In the genomic region with DNA sequence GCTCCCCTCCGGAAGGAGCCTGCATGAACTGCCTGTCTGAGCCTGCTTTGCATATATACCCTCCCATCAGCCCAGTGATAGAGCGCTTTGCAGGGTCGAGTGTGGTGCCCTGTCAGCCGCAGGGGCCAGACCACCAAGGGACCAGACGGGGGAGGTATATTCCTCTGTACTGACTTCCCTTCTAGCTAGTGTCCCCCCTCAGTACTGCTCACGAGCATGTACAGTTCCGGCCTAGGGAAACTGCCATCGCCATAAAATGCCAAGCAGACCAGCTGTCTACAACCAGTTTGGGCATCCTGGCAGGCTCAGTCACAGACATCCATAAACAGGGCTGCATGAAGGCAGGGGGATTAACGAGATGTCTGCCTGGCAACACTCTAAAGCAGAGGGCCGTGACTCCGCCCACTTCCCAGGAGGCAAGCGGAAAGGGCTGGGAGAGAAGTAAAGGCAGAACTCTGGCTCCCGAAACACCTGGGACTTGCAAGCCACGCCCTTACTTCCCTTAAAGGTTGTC, we compare ENCODE assay signal across 8 mouse cellular contexts.
DNase-seq lines count a peak whose midpoint lies in the region; ATAC-seq lines count a peak whose summit lies in the region.

No protein-coding gene starts in this region.

- DNase-seq in layer of hippocampus, postnatal 10 days (ENCODE audit: low spot score in 2 of 2), result peak; percentile 39 to 54
- DNase-seq in layer of hippocampus, postnatal 25 days (ENCODE audit: extremely low spot score in 1 of 2, low spot score in 1 of 2), result no peak
- peak; percentile 32 for DNase-seq in embryo, embryonic 11.5 days (ENCODE audit: low read depth, low spot score)
- peak; percentile 70 for DNase-seq in hindbrain, embryonic 11.5 days (ENCODE audit: low spot score)
- DNase-seq in spleen, postnatal 36 days (ENCODE audit: low spot score in 2 of 2), result no peak
- DNase-seq in urinary bladder, postnatal 10 days (ENCODE audit: low spot score), result no peak
- no peak for DNase-seq in urinary bladder, postnatal 4 days (ENCODE audit: low spot score in 2 of 2)

- no peaks in the 10 kb centered on the region for H3K9me3 ChIP-seq in hindbrain, embryonic 11.5 days (ENCODE audit: control insufficient read depth, low read length)
- H3K9me3 ChIP-seq in midbrain, embryonic 12.5 days, result no peaks in the 10 kb centered on the region

- 6% methylated on average over 14 of the region's 14 CpGs for WGBS in hindbrain, embryonic 11.5 days
- 2% methylated on average over 14 of the region's 14 CpGs for WGBS in midbrain, embryonic 12.5 days

- peak overlapping the region; percentile 44 for H3K4me2 ChIP-seq in hindbrain, embryonic 11.5 days (replicated peaks; ENCODE audit: low read depth, low read length)
- H3K4me2 ChIP-seq in midbrain, embryonic 12.5 days (replicated peaks), result peak overlapping the region; percentile 52

- no peaks in the 10 kb centered on the region for H3K36me3 ChIP-seq in hindbrain, embryonic 11.5 days (ENCODE audit: control insufficient read depth, insufficient read depth, low read length)
- no peaks in the 10 kb centered on the region for H3K36me3 ChIP-seq in midbrain, embryonic 12.5 days

- H3K4me1 ChIP-seq in hindbrain, embryonic 11.5 days (replicated peaks; ENCODE audit: control insufficient read depth, insufficient read depth, low read length), result peaks cover 4% of the 10 kb centered on the region
- H3K4me1 ChIP-seq in midbrain, embryonic 12.5 days, result peaks cover 13% of the 10 kb centered on the region

- no peak overlapping the region for H3K9ac ChIP-seq in hindbrain, embryonic 11.5 days (ENCODE audit: low read depth, low read length)
- H3K9ac ChIP-seq in midbrain, embryonic 12.5 days (replicated peaks), result peak overlapping the region; percentile 35

- peak overlapping the region; percentile 19; the same call in 1 of the 2 replicates for H3K4me3 ChIP-seq in hindbrain, embryonic 11.5 days (ENCODE audit: low read depth, low read length)
- H3K4me3 ChIP-seq in midbrain, embryonic 12.5 days, result peak overlapping the region; percentile 32

- H3K27me3 ChIP-seq in hindbrain, embryonic 11.5 days (ENCODE audit: control insufficient read depth, insufficient read depth, low read length), result no peaks in the 10 kb centered on the region
- H3K27me3 ChIP-seq in midbrain, embryonic 12.5 days, result 0 out of 2 replicates have a peak, but pooled peaks cover 4% of the 10 kb centered on the region

- ATAC-seq in hindbrain, embryonic 11.5 days (ENCODE audit: low FRiP score), result peak; percentile 80
- peak; percentile 88 for ATAC-seq in midbrain, embryonic 12.5 days (ENCODE audit: low FRiP score, low read depth)

- no peak overlapping the region for H3K27ac ChIP-seq in hindbrain, embryonic 11.5 days (ENCODE audit: low read depth, low read length)
- no peak overlapping the region; the same call in 1 of the 2 replicates for H3K27ac ChIP-seq in midbrain, embryonic 12.5 days (replicated peaks)

Comparison
In these comparisons a context has a peak if more than half of its experiments do, and no peak if none do; other contexts are left out.
1. DNase-seq: peak in layer of hippocampus, postnatal 10 days (2 of 2), embryo, embryonic 11.5 days (single experiment) and hindbrain, embryonic 11.5 days (single experiment); none in layer of hippocampus, postnatal 25 days (0 of 2), spleen, postnatal 36 days (0 of 2), urinary bladder, postnatal 10 days (single experiment) and urinary bladder, postnatal 4 days (0 of 2).